Mouse (Mus musculus): ENCODE data around the gene Islr2.

GRCm38 (mm10) chr9:58243696-58244095, 39.6 kb upstream of the Islr2 start:
- no peak for TF ChIP-seq CTCF (IDR thresholded peaks at IDR 0.05; ENCODE audit: low read depth)
- TF ChIP-seq EP300 (IDR thresholded peaks at IDR 0.05; ENCODE audit: low read depth) = no peak
